Mouse (Mus musculus) cortical plate, adult 2 months (tissue): ENCODE measurements around the gene Zfp36. TPM values are rescaled to one million over a fixed set of nuclear protein-coding genes. Genes with fewer than 3 reads are reported as not detected.
A peak's percentile ranks its signal among the peaks of the same experiment; 100 is the strongest.

Experiments
- H3K27ac ChIP-seq: fragments of 200-500 bp; 2 replicates; pipeline ENCODE4 v1.5.1; 2012; ENCODE audit warnings: low read length, control low read depth, inconsistent platforms; ENCODE audit not compliant: insufficient read depth
- H3K4me1 ChIP-seq: fragments of 200-500 bp; 2 replicates; pipeline ENCODE4 v1.6.1; 2011; ENCODE audit warnings: low read length; ENCODE audit not compliant: control insufficient read depth, insufficient read depth
- H3K4me3 ChIP-seq: fragments of 200-500 bp; 2 replicates; pipeline ENCODE4 v1.5.1; 2011; ENCODE audit warnings: mild to moderate bottlenecking, low read length, control low read depth; ENCODE audit not compliant: insufficient read depth
- CTCF ChIP-seq: fragments of 200-500 bp; IDR thresholded peaks from 2 replicates; pipeline ENCODE4 v1.5.1; 2011; ENCODE audit warnings: mild to moderate bottlenecking, control low read depth, low read length; ENCODE audit not compliant: insufficient read depth; ENCODE audit errors: extremely low read depth
- POLR2A ChIP-seq: fragments of 200-500 bp; IDR thresholded peaks from 2 replicates; pipeline ENCODE4 v1.6.1; 2011; ENCODE audit warnings: mild to moderate bottlenecking, low read length, control low read depth; ENCODE audit not compliant: insufficient read depth; ENCODE audit errors: extremely low read depth
- polyA plus RNA-seq: library from polyadenylated mRNA; depleted of rRNA; stranded (reverse); fragments of >200 nt; gene quantifications from 2 replicates; pipeline ENCODE4 v1.2.3, GENCODE M21; 2012; rRNA removed

Gene Zfp36
- polyA plus RNA-seq = 3.6 and 3.8 TPM in 2 replicates

DNA sequence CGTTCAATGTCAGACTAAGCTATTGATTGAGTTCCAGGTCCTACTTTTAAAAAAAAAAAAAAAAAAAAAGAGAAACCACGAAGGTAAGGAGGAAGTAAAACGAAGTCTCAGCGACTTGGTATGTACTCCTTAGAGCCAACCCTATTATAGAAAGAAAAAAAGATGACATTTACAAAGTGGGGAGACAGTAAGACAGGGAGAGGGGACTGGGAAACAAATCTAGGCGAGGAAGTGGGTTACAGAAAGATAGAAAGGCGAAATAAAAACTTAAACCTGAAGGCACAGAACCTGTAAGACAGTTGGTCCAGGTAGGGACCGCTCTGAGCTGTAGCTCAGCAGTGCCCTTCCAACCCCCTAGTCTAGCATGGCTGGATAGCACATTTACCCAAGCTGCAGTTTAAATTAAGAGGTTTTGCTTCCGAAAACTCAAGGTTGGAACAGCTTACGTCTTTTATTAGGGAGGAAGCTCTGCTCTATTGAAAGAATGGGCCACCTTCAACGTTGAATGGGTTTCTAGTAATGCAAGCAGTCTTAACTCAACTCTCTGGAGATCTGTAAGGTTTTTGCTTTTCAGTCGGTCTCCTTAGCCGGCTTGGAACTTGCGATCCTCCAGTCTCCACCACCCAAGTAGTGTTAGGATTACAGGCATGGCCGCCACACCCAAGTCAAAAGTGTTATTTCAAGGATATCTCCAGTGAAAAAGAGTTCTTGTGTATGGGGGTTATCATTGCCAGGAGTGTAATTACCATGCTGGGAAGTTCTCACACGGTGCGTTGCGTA is at the start of gene Zfp36:
TSS of gene Zfp36 (minus strand) at position 17 of the 780 bp plus-strand sequence.
- TF ChIP-seq CTCF (no peak), POLR2A (no peak)
- peaks cover 5% of the 10 kb centered on the region for H3K4me1 ChIP-seq
- H3K4me3 ChIP-seq = peak within 1 kb of the TSS; percentile 65
- H3K27ac ChIP-seq = peak within 1 kb of the TSS; percentile 93

DNA sequence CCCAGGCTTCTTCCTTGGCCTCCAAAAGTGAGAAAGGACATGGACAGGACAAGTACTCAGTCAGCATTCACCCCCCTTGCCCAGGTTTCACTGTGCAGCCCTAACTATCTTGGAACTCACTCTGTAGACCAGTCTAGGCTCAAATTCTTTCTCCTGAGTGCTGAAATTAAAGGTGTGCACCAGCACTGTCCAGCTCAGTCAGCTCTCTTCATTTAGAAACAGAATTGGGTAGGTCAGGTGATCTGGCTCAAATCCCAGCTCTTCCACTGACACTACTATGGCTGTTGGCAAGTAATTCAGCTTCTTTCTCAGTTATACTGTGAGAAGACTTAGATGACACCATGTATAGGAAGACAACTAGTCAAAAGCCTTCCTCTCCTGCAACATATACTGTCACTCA is 47.7 kb upstream of the Zfp36 start:
- TF ChIP-seq POLR2A = no peak
- TF ChIP-seq CTCF = no peak
- Histone ChIP-seq H3K4me3 (no peak overlapping the region), H3K27ac (no peak overlapping the region), H3K4me1 (peaks cover 4% of the 10 kb centered on the region; the same call in 1 of the 2 replicates)

DNA sequence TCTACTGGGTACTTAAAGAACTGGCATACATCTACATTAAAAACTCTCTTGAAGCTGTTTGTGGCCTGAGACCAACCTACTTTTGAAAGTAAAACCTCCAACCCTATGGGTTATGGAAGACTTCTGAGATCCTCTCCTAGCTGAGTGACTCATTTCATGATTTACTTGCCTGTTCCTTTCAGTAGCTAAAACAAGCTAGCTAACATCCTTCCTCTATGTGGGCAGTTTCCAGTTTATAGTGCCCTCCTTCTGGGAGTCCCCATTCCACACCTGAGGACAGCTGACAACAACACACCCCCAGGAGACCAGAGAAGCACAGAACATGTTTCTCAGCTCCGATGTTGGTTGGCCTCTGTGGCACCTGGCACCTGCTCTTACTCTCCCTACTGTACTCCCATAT is 43.0 kb upstream of the Zfp36 start:
- Histone ChIP-seq H3K4me1 (peaks cover 3% of the 10 kb centered on the region; the same call in 1 of the 2 replicates), H3K4me3 (no peak overlapping the region), H3K27ac (no peak overlapping the region)
- TF ChIP-seq CTCF (no peak), POLR2A (no peak)

DNA sequence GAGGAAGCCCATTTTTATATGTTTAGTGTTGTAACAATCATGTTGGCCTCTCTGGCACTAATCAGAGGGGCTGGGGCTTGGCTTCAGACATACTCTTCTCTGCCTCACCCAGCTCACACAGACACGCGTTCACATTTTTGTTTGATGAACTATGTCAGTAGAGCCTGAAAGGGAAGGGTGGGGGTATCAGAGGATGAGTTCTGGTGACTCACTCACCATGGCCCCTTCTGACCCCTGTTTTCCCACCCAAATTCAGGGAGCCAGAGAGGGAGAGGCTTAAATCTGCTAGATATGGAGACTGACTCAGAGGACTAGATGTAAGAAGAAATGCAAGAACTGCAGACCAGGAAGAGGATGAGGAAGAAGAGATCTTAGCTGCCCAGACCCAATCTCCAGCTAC is 39.4 kb upstream of the Zfp36 start:
- TF ChIP-seq CTCF (no peak), POLR2A (no peak)
- no peak overlapping the region for H3K27ac ChIP-seq

DNA sequence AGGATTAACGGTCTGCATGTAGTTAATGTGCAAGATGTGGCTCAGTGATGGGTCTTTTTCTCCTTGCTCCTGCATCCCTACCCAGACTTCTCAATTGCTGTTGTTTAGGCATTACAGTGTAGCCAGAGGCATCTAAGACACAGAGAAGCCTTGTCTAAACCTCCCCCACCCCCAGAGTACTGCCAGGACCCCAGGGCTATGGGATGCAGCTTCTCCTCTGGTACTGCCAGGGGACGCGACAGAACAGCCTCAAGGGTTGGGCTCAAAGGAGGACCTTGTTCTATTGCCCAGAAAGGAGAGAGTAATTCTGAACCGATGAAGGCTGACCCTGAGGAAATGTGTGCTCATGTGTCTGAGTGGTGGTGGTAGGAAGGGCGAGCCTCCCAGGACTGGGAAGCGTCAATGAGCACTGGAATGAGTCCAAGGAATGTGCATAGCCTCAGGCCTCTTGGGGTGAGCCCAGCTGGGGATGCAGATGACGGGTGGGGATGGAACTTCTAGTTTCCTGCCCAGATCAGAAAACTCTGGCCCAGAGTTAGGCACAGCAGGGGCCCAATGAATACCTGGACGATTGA is 38.1 kb upstream of the Zfp36 start:
- no peak overlapping the region for H3K27ac ChIP-seq
- H3K4me1 ChIP-seq = peaks cover 2% of the 10 kb centered on the region; the same call in 1 of the 2 replicates
- H3K4me3 ChIP-seq = no peak overlapping the region
- TF ChIP-seq CTCF (no peak), POLR2A (no peak)

More for the DNA sequence above, 39.4 kb upstream of the Zfp36 start:
- H3K4me1 ChIP-seq = peaks cover 2% of the 10 kb centered on the region; the same call in 1 of the 2 replicates
- H3K4me3 ChIP-seq = no peak overlapping the region

DNA sequence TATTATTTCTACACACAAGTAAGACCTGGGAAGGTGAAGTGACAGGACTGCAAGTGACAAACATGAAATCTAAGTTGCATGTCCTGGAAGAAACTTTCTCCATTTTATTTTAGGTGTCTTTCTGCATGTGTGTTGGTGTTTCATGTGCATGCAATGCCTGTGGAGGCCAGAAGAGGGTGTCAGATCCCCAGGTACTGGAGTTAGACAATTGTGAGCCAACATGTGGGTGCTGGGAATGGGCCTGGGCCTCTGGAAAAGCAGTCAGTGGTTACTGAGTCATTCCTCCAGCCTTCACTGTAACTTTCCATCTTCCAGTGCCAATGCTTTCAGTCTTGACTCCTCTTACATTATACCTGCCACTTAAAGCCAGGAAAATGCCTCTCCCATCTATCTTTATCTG is 37.3 kb upstream of the Zfp36 start:
- Histone ChIP-seq H3K4me1 (peaks cover 2% of the 10 kb centered on the region; the same call in 1 of the 2 replicates), H3K27ac (no peak overlapping the region), H3K4me3 (no peak overlapping the region)
- TF ChIP-seq CTCF = no peak

DNA sequence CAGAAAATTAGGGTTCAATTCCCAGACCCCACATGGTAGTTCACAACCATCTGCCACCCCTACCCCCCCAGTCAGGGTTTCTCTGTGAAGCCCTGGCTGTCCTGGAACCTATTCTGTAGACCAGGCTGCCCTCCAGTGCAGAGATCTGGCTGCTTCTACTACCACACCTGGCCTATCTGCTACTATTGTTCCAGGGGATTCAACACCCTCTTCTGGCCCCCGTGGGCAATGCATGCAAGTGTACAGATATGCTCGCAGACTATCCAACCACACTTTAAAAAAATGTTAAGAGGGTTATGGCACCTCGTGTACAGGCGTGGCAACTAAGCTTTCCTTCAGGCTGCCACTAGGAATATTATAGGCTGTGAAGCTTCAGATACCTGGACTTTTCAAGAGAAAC is 32.8 kb upstream of the Zfp36 start:
- H3K4me1 ChIP-seq = no peaks in the 10 kb centered on the region; the same call in 1 of the 2 replicates
- H3K4me3 ChIP-seq = no peak overlapping the region
- TF ChIP-seq CTCF (no peak), POLR2A (no peak)
- H3K27ac ChIP-seq = no peak overlapping the region

DNA sequence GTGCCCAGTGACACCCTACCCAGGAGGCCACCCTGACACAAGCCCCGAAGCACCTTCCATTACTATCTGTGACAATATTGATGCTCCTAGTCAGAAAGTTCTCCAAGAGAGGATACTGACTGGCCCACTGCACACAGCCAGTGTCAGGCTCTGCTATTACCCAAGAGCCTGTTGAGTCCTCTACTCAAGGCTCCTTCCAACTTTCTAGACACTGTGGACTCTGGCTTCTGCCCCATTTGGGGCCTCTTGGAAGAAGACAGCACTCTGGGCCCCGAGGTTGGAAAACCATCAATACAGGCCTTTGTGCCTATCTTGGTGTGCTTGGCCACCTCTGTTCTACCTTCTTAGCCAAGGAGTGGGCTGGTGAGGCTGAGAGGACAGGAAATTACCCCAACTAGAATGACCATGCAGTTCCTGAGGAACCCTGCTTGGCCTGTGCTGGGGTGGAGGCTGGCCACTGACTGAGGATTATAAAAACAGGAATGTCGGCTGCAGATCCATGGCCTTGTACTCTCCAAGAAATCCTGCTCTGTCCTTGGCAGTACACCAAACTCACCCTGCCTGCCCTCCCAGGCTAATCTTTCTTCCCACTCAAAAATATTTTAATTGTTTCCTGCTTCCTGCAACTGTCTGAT is 30.9 kb upstream of the Zfp36 start:
- TF ChIP-seq CTCF = no peak
- H3K4me3 ChIP-seq = no peak overlapping the region
- H3K27ac ChIP-seq = peak overlapping the region; percentile 29; the same call in 1 of the 2 replicates
- no peaks in the 10 kb centered on the region; the same call in 1 of the 2 replicates for H3K4me1 ChIP-seq

DNA sequence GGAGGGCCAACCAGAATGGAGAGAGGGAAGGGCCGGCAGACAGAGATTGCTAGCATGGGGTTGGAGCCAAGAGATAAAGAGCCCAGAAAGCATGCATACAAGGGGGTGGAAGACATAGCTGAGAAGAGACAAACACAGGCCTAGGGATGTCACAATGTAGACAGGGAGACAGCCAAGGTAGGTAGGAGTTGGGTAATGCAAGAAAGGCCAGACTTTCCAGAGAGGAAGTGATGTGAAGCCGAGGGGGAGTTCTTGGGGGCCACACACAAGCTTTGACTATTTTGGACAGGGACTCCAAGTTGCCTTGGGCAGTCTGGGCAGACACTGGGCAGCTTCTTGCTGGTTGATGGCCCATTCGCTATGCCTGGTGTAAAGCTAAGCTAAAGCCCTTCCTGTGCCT is 21.9 kb upstream of the Zfp36 start:
- Histone ChIP-seq H3K4me1 (no peaks in the 10 kb centered on the region), H3K4me3 (no peak overlapping the region), H3K27ac (no peak overlapping the region)
- TF ChIP-seq CTCF = no peak
- TF ChIP-seq POLR2A = no peak

DNA sequence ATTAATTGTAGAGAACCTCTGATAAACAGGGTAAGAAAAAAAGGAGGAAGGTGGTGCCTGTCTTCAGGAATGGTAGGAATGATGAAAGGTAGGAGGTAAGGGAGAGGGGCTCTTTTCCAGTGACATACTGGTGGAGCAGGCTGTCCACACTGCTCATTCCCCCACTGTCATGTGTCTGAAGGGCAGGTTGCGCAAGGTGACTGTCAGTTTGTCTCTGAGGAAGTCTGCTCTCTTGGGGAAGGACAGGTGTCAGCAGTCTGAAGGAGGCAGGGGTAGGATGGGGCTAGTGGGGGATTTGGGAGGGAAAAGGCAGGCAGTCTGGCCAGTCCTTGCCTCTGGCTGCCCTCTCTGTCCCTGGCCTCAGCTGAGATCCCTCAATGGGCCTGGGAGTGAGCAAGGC is 21.0 kb upstream of the Zfp36 start:
- no peak overlapping the region for H3K27ac ChIP-seq
- H3K4me1 ChIP-seq = no peaks in the 10 kb centered on the region
- no peak overlapping the region for H3K4me3 ChIP-seq
- TF ChIP-seq CTCF = no peak
- TF ChIP-seq POLR2A = no peak
